Mouse (Mus musculus) spleen, postnatal 10 days (tissue): Measurements from ENCODE around the gene Iqsec1.

Experiments used
- DNase-seq, 2 experiments: peaks; one replicate each; pipeline ENCODE4 v3.0.0; 2021 to 2022; ENCODE audit warnings: low spot score in 2 of 2

Gene Iqsec1

DNA sequence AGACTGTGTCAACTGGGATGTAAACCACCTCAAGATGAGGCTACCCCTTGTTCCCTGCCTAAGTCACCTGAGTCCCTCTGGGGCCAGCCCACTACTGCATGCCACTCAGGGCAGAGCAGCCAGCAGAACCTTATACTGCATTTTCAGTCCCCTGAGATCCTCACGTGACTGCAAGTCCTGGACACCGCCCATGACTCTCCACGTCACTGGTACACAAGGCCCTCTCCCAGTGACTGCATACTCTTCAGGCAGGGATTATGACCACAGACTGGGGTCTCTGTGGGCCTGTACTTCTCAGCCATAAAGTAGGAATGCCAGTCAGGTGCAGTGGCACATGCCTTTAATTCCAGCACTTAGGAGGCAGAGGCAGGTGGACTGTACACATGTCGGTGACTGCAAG, 281.3 kb downstream of the Iqsec1 start:
- peak; percentile 57 to 73 for DNase-seq

DNA sequence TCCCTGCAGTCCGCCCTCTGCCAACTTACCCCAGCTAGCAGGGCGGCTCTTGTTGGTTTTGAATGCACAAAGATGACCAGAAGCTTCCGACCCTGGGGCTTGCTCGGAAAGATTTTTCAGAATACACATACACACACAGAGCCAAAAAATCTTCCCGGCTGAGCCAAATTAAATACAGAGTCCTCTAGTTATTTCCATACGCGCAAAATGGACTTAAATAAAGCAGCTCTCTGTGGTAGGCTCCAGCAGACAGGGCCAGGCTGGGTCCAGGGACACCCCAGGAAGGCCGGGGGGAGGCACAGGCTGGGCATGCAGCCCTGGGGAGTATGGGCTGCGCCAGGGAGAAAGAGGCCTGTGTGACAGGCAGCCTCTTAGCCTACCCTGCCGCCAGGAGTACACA, 282.0 kb downstream of the Iqsec1 start:
- DNase-seq, result peak; percentile 36 to 41

DNA sequence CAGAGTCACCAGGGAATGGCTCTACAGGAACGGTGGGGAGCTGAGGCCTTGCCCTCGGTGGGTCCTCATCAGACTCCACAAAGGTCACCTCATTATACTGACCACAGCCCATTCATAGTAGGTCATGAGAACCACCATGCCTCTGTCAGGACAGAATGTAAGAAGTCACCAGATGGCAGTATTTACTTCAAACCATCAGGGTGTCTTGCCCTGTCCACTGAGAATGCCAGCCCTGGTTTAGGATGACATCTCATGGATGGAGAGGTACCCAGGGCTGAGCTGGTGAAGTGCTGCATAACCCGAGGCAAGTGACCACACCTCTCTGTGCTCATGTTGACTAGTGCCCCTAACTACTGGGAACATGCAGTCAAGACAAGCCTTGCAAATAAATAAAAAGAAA, 282.7 kb downstream of the Iqsec1 start:
- peak in 1 of 2 experiments; percentile 37 for DNase-seq

DNA sequence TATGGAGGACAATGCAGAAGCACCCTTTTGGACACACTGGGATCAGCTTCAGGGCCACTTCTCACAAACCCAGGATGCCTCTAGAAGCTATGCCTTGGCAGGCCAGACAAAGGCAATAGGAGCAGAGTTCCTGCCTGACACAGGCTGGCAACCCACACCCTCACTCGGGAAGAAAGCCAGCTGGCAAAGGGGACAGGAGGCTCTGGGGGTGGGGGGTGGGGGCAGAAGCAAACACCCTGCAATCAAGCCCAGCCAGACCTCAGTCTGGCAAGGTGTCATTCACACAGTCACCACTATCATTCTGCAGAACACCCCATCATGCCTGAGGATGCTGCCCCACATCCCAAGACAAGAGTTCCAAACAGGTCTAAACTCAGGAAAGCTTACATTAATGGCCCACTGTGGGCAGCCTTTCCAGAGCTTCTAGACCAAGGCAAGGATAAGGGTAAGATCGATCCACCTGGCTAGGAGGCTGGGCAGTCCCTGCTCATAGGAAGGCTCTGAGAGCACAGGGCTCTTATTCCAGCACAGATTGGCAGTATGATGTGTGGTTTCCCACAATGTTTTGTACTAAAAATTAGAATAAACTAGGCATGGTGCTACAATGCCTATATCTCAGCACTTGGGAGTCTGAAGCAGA, 283.7 kb downstream of the Iqsec1 start:
- peak; percentile 40 to 78 for DNase-seq

DNA sequence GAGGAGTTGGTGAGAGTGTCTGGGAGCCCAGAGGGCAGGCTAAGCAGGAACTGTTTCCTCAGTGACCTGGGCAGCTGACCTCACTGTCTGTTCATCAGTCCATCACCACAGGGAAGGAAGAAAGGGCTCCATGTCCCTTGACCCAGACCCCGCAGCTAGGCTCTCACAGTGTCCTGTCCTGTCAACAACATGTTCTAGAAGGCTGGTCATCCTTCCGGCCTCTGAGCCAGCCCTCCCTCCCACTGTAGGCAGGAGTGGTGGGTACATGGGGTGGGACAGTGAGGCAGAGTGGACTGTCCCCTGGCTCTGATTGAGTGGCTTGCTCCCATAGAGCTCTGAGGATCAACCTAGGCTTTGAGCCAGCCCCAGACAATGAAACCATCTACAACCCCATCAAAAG, 284.7 kb downstream of the Iqsec1 start:
- peak in 1 of 2 experiments; percentile 35 for DNase-seq

DNA sequence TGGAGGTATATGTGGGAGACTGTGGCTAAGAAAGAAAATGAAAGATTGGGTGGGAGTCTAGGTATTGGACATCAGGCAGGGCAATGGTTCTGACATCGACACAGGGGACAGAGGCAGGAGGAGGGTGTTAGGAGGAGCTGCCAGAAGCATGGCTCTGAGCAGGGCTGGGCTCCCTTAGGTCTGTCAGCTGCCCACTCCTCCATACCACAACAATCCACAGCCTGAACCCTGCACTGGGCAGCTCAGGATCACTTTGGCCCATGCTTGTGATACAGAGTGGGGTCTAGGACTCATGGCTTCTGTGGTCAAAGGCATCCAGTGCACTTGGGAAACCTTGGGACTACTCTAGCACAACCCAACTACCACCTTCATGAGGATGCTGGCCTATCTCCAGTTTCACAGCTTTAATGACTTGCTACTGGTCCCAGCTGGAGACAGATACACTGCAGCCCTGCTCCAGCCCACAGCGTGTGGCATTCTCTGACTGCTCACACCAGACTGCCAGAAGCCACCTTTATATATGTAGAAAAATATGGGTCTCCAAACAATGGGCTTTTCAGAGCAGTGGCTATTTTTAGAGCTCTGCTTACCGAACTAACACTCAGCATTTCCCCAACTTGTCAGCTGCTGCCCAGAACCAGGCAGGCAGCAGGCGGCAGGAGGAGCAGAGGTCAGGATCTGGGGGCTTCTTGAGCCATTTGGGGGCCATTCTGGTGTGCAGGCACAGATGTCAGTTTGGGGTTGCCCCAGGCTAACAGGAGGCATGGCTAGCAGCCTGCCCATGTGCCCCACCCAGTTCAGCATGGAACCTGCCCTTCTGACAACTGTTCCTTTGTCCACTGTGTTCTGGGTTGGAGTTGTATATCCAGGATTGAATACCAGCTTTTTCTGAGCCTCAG, 285.4 kb downstream of the Iqsec1 start:
- DNase-seq, result peak; percentile 40 to 45

DNA sequence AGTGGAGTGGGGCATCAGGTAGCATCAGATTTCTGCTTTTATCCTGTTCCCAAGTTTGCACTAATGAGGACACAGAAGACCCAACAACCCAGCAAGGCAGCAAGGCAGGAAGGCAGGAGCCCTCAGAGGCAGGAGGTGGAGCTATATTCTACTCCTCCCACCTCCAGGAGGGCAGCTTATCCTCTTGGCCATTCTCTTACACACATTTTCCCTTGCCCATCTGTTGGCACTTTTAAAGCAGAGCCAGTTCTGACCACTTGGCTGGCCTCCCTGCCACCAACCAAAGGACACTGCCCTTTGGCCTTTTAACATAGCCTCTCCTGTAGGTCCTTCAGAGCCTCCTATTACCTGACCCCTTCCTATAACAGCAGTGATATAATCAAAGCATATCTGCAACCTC, 286.3 kb downstream of the Iqsec1 start:
- peak in 1 of 2 experiments; percentile 42 for DNase-seq

DNA sequence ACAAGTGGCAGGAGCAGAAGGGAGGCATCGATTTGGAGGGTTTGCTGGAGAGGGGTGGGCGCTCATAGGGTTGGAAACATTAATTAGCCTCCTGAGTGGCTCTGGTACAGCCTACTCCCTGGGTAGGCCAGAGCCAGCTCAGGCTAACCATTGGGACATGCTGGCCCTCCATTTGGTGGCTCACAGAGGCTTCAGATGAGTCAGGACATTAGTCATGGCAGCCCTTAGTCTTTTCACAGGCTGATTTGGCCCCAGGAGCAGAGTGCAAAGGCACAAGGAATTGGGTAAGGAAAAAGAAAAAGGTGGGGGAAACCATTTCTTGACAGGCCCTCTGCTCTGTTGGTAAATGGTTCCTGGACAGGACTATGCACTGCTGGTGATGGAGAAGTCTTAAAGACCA, 287.1 kb downstream of the Iqsec1 start:
- no peak for DNase-seq

DNA sequence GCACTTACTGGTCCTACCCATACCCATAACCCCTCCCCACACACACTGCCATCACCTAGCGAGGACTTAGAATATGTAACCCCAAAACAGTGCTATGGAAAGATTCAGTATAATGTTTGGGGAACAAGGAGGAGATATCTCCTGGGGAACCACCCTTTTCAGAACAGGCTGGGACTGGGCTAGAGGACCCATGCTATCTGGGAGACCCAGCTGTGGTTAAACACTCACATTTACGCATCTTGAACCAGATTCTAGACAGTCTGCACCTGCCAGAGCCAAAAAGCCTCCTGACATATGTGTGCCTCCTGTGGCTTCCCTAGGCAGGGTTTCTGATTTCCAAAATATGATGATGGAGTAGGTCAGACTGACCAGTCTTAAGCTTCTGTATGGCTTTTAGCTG, 287.7 kb downstream of the Iqsec1 start:
- DNase-seq, result no peak

DNA sequence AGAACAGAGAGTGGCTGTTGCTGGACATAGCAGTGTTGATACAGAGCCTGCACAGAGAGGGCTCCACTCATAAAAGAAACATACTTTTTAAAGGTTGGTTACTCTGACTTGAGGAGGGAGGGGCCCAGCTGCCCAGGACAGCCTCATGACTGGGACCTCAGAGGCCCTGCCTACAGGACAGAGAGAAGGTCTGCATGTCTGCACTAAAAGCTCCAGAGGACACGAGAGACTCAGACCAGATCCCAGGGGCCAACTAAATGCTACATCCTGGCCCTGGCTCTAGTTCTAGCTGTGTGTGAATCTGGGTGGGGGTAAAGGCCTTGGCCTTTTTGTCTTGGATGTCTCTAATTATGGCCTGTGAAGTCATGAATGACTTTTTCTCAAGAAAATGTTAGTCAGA, 288.4 kb downstream of the Iqsec1 start:
- DNase-seq, result no peak

DNA sequence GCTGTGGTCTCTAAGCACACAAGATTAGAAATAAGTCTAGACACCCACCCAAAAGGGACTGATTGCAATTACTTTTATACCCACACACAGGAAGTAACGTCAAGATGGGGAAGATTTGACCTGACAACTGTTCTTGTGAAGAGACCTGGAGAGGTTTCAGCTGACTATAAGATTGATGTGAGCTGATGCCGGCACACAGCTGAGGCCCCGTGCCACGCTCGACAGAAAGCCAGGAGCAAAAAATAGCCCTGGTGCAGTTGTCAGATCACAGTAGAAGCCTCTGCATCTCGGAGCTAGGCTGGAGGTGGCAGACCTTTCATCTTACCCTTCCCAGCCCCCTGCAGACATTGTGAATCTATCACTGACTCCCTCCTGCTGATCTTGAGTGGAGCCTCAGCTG, 289.6 kb downstream of the Iqsec1 start:
- DNase-seq, result no peak

DNA sequence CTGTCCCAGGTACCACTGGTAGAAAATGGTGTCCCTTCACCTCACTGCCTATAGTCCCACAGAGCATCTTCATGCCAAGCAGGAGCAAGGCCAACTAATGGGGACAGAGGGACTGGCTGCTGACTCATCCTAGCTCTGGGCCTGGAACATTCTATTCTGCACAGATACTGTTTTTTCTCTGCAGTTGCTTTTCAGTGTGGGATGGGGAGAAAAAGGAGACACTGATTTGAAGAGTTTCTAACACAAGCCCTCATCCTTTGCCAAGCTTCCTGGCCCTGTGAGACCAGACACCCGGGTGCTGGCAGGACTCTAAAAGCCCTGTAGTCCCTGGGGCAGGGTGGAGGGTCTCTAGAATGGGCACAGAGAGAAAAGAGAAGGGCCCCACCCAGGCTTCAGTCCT, 292.7 kb downstream of the Iqsec1 start:
- DNase-seq, result no peak

DNA sequence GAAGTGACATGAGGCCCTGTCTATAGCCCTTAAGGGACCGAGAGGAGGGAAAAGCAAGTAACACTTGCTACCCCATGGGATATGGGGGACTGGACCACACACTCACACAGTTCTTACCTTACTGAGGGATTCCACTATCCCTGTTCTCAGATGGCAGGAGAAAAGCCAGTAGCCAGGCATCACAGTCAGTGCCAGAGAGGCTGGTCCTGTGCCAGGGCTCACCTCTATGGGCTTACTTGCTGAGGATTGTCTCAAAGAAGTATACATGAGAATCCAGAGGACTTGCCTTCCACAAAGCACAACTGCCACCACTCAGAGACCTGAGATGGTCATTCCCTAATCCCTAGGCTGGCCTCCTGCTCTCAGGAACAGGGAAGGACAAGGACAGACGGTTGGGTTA, 296.1 kb downstream of the Iqsec1 start:
- DNase-seq, result no peak

DNA sequence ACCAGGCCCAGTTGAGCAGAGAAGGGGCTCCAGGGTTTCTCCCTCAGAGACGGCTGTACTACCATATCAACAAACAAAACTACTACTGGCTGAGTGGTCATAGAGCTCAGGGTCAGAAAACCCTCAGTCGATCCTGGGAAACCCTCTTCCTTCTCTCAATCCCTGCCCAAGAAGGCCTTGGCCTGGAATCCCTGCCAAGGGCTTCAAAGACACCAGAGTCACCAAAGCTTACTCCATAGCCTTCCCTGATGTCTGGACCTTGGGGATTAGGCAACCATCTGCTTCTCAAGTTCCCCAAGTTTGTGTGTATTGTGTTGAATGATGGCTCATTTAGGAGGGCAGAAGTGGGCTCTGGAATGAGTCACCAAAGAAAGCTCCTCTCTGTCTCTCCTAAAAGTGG, 296.6 kb downstream of the Iqsec1 start:
- no peak for DNase-seq

DNA sequence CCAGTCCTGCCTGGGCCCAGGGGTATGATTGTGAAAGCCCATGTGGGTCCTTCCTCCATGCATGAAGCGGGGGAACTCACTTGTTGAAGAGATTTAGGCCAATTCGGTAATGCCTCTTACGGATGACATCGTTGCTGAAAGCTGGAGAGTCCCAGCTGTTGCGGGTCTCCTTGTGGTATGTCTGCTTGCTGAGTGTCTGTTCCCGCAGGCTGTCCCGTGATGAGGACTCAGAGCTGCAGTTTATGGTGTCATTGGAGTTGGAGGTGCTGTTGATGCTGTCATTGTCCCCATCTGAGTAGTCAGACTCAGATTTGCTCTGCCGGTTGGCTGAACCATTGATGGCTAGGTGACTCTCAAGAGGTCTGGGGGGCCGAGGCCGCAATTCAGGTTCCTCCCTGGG, 299.0 kb downstream of the Iqsec1 start:
- no peak for DNase-seq

DNA sequence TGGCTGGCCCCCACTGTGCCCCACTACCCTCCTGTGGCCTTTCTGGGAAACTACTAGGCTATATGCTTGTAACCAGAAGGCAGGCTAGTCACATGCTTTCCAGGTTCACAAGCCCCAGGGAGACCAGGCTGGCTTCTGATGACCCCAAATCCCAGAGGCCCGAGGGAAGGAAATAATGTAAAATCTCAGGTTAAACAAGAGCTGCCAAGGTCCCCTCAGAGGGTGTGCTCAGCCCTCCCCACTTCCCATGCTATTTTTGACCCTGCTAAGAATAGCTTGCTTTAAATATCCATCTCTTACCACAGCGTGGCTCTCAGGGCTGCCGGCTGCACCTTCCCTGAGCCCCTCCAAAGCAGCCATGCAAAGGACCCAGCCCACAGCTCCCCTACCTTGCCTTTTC, 299.7 kb downstream of the Iqsec1 start:
- DNase-seq, result no peak

DNA sequence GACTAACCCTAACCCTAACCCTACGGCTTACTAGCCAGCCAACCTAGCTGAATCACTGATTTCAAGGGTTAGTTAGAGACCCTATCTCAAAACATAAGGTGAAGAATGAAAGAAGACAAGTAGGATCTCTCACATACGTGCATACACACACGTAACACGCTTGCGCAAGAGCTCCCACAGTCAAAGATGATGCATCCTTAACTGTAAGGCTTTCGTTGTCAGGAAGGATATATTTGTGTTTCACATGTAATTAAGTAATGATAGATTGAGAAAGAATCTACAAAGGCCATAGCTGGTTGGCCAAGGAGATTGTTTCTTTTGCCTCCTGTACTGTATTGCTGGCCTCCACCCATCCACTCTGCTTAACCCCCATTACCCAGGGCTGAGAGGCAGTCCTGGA, 300.5 kb downstream of the Iqsec1 start:
- no peak for DNase-seq

DNA sequence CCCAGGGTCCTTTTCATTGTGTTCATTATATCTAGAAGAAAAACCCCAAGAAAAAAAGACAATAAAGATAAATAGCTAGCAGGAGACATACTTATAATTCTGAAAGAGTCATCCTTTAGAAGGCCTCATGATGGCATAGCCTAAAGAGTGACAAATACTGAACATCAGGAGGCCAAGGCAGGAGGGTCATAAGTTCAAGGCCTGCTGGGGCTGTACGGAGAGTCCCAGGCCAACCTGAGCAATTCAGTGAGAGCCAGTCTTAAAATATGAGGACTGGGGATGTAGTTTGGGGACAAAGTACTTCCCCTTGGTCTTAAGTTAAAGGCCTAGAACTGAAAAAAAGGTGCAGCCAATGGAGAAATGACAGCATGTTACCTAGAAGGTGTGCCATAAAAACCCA, 301.7 kb downstream of the Iqsec1 start:
- DNase-seq, result no peak

DNA sequence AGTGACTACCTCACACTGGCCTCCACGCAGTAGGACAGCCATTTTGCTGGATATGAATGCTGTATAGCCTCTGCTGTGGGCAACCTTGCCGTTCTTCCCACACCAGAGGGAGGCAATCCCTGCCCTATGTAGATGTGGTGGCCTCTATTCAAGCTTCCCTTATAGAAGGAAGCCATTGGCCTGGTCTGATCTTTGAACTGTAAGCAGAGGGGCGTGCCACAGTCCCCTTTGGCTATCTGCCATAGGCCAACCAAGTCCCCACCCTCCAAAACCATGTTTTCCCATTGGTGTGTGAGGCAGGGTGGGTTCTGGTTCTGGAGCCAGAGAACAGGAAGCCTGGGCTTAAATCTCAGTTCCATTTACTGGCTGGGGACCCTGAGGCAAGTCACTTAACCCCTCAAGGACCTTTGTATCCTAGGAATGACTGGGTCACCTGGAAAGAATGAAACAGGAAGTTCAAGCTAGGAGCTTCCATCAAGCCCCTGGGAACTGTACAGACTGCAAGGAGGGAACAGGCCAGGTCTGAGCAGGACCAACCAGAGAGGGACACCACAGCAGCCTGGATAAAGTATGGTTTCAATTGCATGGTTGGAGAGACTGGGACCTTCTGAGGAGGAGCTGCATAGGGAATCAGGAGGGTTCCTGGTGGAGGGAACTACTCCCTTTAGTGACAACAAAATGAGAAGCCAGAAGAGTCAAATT, 304.5 kb downstream of the Iqsec1 start:
- no peak for DNase-seq

DNA sequence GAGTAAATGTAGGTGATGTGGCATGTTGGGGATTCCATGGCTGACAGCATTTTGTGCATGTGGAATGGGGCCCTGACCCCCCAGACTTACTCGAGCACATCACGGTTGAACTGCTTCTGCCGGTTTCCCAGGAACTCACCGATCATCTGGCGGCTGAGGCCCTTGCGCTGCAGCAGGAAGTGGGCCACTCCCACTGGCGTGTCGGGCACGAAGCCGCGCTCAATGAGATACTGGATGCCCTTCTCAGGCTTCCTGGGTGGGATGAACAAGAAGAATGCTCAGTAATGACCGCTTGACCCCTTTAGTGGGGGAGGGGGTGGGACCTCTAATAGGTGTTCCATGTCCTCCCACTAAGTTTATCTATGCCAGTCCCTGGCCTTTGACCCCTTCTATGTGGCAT, 308.1 kb downstream of the Iqsec1 start:
- no peak for DNase-seq

DNA sequence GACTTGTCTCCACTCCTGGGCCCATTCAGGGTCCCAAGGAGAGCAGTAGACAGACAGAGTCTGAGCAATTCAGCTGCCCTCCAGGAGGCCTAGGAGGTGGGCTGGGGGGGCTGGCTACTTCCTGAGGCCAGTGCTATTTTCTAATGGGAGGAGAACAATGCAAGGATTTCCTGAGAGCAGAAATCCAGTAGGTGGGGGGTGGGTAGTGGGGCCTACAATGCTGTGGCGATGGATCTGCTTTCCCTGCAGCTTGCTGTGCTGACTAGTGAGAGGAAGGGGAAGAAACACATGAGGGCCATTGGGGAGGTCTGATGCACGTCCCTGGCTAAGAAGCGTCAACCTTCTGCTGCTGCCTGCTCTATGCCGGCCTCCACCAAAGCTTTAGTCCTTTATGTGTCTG, 309.7 kb downstream of the Iqsec1 start:
- DNase-seq, result no peak

DNA sequence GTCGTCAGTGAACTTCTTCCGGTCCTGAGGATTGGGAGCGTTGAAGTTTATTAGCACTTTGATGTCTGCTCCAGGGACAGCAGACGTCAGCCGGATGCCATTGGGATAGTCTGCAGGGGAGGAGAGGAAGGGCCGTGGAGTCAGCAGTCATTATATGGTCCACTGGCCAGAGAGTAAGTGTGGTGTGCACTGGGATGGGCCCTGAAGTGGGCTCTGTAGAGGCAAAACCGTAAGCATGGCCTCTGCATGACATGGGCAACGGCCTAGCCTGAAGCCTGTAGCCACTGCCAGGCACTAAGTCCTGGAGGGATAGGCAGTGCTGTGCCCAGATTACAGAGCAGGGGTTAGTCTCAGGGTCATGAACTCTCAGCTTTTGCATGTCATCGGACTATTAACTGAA, 319.8 kb downstream of the Iqsec1 start:
- no peak for DNase-seq

DNA sequence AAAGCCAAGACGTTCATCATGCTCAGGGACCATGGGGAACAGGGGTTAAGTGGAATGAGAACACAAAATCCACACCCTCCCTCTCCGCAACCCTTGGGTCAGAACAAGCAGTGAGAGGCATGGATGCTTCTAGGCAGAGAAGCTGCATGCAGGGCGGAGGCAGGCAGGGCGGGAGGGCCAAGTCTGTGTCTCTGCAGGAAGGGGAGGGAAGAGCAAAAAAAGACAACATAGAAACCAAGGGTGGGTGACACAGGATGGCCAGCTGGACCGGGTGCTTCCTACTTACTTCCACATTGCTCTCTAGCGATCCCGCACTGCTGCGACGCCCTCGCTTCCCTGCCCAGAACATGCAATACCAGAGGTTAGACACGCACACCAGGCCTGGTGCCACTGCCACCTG, 324.7 kb downstream of the Iqsec1 start:
- no peak for DNase-seq
